ENCODE assay signal across 24 mouse cellular contexts in genomic region chr2:103846271-103846670, GRCm38 (mm10). TPM values are rescaled to one million over a fixed set of nuclear protein-coding genes. Genes with fewer than 3 reads are reported as not detected.
DNase-seq lines count a peak whose midpoint lies in the region; ATAC-seq and TF ChIP-seq lines count a peak whose summit lies in the region.
"Had no signal": no experiment of that assay in that cellular context is flagged by ENCODE, and none has a peak within 500 bp of the region (broad histone marks: within the 10 kb centered on the region; RNA-seq: fewer than 3 reads in every experiment).

No protein-coding gene starts in this region.

- H3K27ac ChIP-seq in embryonic facial prominence, embryonic 14.5 days (replicated peaks; ENCODE audit: low read depth, low read length) = no peak overlapping the region
- H3K27ac ChIP-seq in embryonic facial prominence, embryonic 10.5 days (replicated peaks) = no peak overlapping the region
- H3K27ac ChIP-seq in intestine, postnatal 0 days (ENCODE audit: low read depth, low read length) = no peak overlapping the region
- no peak overlapping the region for H3K27ac ChIP-seq in intestine, embryonic 16.5 days (ENCODE audit: low read length)
- H3K27ac ChIP-seq in liver, adult 2 months (replicated peaks; ENCODE audit: insufficient read depth, low read depth, low read length) = peak overlapping the region; percentile 74
- H3K27ac ChIP-seq in liver, embryonic 12.5 days = no peak overlapping the region
- H3K27ac ChIP-seq: embryonic facial prominence, embryonic 13.5 days; forebrain, embryonic 13.5 days; forebrain, embryonic 15.5 days had no signal

- 93% methylated on average over 4 of the region's 4 CpGs for WGBS in embryonic facial prominence, embryonic 14.5 days
- WGBS in embryonic facial prominence, embryonic 10.5 days = 85% methylated on average over 4 of the region's 4 CpGs
- 76% methylated on average over 4 of the region's 4 CpGs for WGBS in intestine, postnatal 0 days
- WGBS in intestine, embryonic 16.5 days = 80% methylated on average over 4 of the region's 4 CpGs
- 24% methylated on average over 4 of the region's 4 CpGs for WGBS in liver, adult 2 months
- 72% methylated on average over 4 of the region's 4 CpGs for WGBS in liver, embryonic 12.5 days (ENCODE audit: insufficient replicate concordance)

- no peak overlapping the region for H3K4me2 ChIP-seq in embryonic facial prominence, embryonic 14.5 days (ENCODE audit: low read depth, low read length)
- no peak overlapping the region for H3K4me2 ChIP-seq in intestine, postnatal 0 days (replicated peaks; ENCODE audit: low read depth)
- no peak overlapping the region for H3K4me2 ChIP-seq in intestine, embryonic 16.5 days (ENCODE audit: low read depth, low read length)
- no peak overlapping the region for H3K4me2 ChIP-seq in liver, embryonic 12.5 days
- H3K4me2 ChIP-seq: embryonic facial prominence, embryonic 13.5 days; forebrain, embryonic 13.5 days; forebrain, embryonic 15.5 days had no signal

- H3K9me3 ChIP-seq in embryonic facial prominence, embryonic 14.5 days (ENCODE audit: control insufficient read depth, low read length) = no peaks in the 10 kb centered on the region
- H3K9me3 ChIP-seq in embryonic facial prominence, embryonic 10.5 days = no peaks in the 10 kb centered on the region
- H3K9me3 ChIP-seq in intestine, postnatal 0 days (ENCODE audit: control insufficient read depth) = no peaks in the 10 kb centered on the region
- no peaks in the 10 kb centered on the region for H3K9me3 ChIP-seq in intestine, embryonic 16.5 days (ENCODE audit: control insufficient read depth, low read length)
- no peaks in the 10 kb centered on the region for H3K9me3 ChIP-seq in liver, embryonic 12.5 days (replicated peaks)
- H3K9me3 ChIP-seq: embryonic facial prominence, embryonic 13.5 days; forebrain, embryonic 13.5 days; forebrain, embryonic 15.5 days; G1E had no signal

- peak; percentile 21; the same call in 1 of the 2 replicates for TF ChIP-seq CTCF in intestine, postnatal 0 days (IDR thresholded peaks at IDR 0.05; ENCODE audit: low read depth)
- TF ChIP-seq CTCF in liver, adult 2 months (IDR thresholded peaks at IDR 0.05; ENCODE audit: low read depth, low read length) = no peak

- ATAC-seq in embryonic facial prominence, embryonic 14.5 days (ENCODE audit: low read depth) = no peak
- ATAC-seq in intestine, postnatal 0 days = no peak
- no peak for ATAC-seq in intestine, embryonic 16.5 days
- no peak for ATAC-seq in liver, embryonic 12.5 days
- ATAC-seq: activated CD4-positive, CD25-positive, alpha-beta regulatory T cell, adult 4 months; CD4-positive, CD25-positive, alpha-beta regulatory T cell, adult 4 months; forebrain, embryonic 13.5 days; forebrain, embryonic 15.5 days; forebrain, postnatal 0 days; Patski had no signal

- no peak for TF ChIP-seq POLR2A in liver, adult 2 months (IDR thresholded peaks at IDR 0.05; ENCODE audit: extremely low read depth, insufficient read depth, low read length)

- H3K4me3 ChIP-seq in embryonic facial prominence, embryonic 14.5 days (ENCODE audit: low read depth, low read length) = no peak overlapping the region
- H3K4me3 ChIP-seq in embryonic facial prominence, embryonic 10.5 days = no peak overlapping the region
- H3K4me3 ChIP-seq in intestine, postnatal 0 days (ENCODE audit: low read depth, low read length) = no peak overlapping the region
- H3K4me3 ChIP-seq in intestine, embryonic 16.5 days (ENCODE audit: low read length) = no peak overlapping the region
- no peak overlapping the region for H3K4me3 ChIP-seq in liver, adult 2 months (ENCODE audit: insufficient read depth, low read depth, low read length)
- no peak overlapping the region for H3K4me3 ChIP-seq in liver, embryonic 12.5 days
- H3K4me3 ChIP-seq: embryonic facial prominence, embryonic 13.5 days; forebrain, embryonic 13.5 days; forebrain, embryonic 15.5 days had no signal

- H3K9ac ChIP-seq in embryonic facial prominence, embryonic 14.5 days (ENCODE audit: low read depth, low read length) = no peak overlapping the region
- H3K9ac ChIP-seq in intestine, postnatal 0 days (ENCODE audit: low read depth, low read length) = no peak overlapping the region
- no peak overlapping the region for H3K9ac ChIP-seq in intestine, embryonic 16.5 days (ENCODE audit: low read depth, low read length)
- no peak overlapping the region for H3K9ac ChIP-seq in liver, adult 2 months (ENCODE audit: low read depth, low read length)
- H3K9ac ChIP-seq in liver, embryonic 12.5 days = no peak overlapping the region
- H3K9ac ChIP-seq: embryonic facial prominence, embryonic 13.5 days; forebrain, embryonic 13.5 days; forebrain, embryonic 15.5 days; forebrain, postnatal 0 days had no signal

- H3K79me2 ChIP-seq in liver, adult 2 months (ENCODE audit: control insufficient read depth, insufficient read depth, low read length) = no peaks in the 10 kb centered on the region

- H3K36me3 ChIP-seq in embryonic facial prominence, embryonic 14.5 days (ENCODE audit: control insufficient read depth, insufficient read depth, low read length) = no peaks in the 10 kb centered on the region
- H3K36me3 ChIP-seq in embryonic facial prominence, embryonic 10.5 days (replicated peaks) = no peaks in the 10 kb centered on the region
- H3K36me3 ChIP-seq in intestine, postnatal 0 days (ENCODE audit: control insufficient read depth, insufficient read depth) = no peaks in the 10 kb centered on the region
- no peaks in the 10 kb centered on the region for H3K36me3 ChIP-seq in intestine, embryonic 16.5 days (ENCODE audit: control insufficient read depth, insufficient read depth, low read length)
- no peaks in the 10 kb centered on the region for H3K36me3 ChIP-seq in liver, adult 2 months (ENCODE audit: control insufficient read depth, insufficient read depth, low read length)
- H3K36me3 ChIP-seq in liver, embryonic 12.5 days = no peaks in the 10 kb centered on the region
- H3K36me3 ChIP-seq: embryonic facial prominence, embryonic 13.5 days; forebrain, embryonic 15.5 days; G1E had no signal

- DNase-seq in embryonic facial prominence, embryonic 14.5 days (ENCODE audit: low spot score) = peak; percentile 6
- DNase-seq in embryonic facial prominence, embryonic 10.5 days (ENCODE audit: low spot score) = no peak
- DNase-seq in liver, adult 2 months (ENCODE audit: extremely low read depth, low read depth, low spot score) = peak; percentile 93
- DNase-seq: adrenal gland, adult 8-10 months; adrenal gland, postnatal 14 days; adrenal gland, postnatal 36 days; B cell, adult 2 months; cerebellum, adult 11-12 months; cerebellum, adult 2 months; cerebellum, adult 9-10 months; cerebellum, postnatal 10 days; cerebellum, postnatal 25 days; forebrain, postnatal 0 days had no signal

- no peaks in the 10 kb centered on the region for H3K27me3 ChIP-seq in embryonic facial prominence, embryonic 14.5 days (replicated peaks; ENCODE audit: control insufficient read depth, insufficient read depth, low read length)
- no peaks in the 10 kb centered on the region for H3K27me3 ChIP-seq in embryonic facial prominence, embryonic 10.5 days (replicated peaks; ENCODE audit: low read depth, poor library complexity, severe bottlenecking)
- no peaks in the 10 kb centered on the region for H3K27me3 ChIP-seq in intestine, postnatal 0 days (replicated peaks; ENCODE audit: control insufficient read depth, insufficient read depth, low read length)
- H3K27me3 ChIP-seq in intestine, embryonic 16.5 days (replicated peaks; ENCODE audit: control insufficient read depth, insufficient read depth, low read length) = no peaks in the 10 kb centered on the region
- no peaks in the 10 kb centered on the region for H3K27me3 ChIP-seq in liver, adult 2 months (ENCODE audit: control insufficient read depth, insufficient read depth, low read length)
- no peaks in the 10 kb centered on the region for H3K27me3 ChIP-seq in liver, embryonic 12.5 days (replicated peaks)
- H3K27me3 ChIP-seq: CH12.LX; embryonic facial prominence, embryonic 13.5 days; forebrain, embryonic 13.5 days; forebrain, embryonic 15.5 days; Patski had no signal

- no peaks in the 10 kb centered on the region for H3K4me1 ChIP-seq in embryonic facial prominence, embryonic 14.5 days (ENCODE audit: control insufficient read depth, insufficient read depth, low read length)
- H3K4me1 ChIP-seq in embryonic facial prominence, embryonic 10.5 days = no peaks in the 10 kb centered on the region
- no peaks in the 10 kb centered on the region for H3K4me1 ChIP-seq in intestine, postnatal 0 days (replicated peaks; ENCODE audit: control insufficient read depth, insufficient read depth, low read length)
- no peaks in the 10 kb centered on the region for H3K4me1 ChIP-seq in intestine, embryonic 16.5 days (ENCODE audit: control insufficient read depth, insufficient read depth, low read length)
- peaks cover 38% of the 10 kb centered on the region for H3K4me1 ChIP-seq in liver, adult 2 months (ENCODE audit: control insufficient read depth, insufficient read depth, low read length)
- peaks cover 5% of the 10 kb centered on the region; the same call in 1 of the 2 replicates for H3K4me1 ChIP-seq in liver, embryonic 12.5 days
- H3K4me1 ChIP-seq: embryonic facial prominence, embryonic 13.5 days; forebrain, embryonic 13.5 days; forebrain, embryonic 15.5 days had no signal

RNA-seq across cellular contexts. Expression of gene Caprin1, which starts 48.8 kb away (rescaled TPM):
- polyA plus RNA-seq in embryonic facial prominence, embryonic 14.5 days (2014; fragmentation: Nextera tagmentation; extraction: Ambion mirVana) = 300 and 335 TPM in 2 replicates
- polyA plus RNA-seq in embryonic facial prominence, embryonic 10.5 days (2016; fragmentation: Nextera tagmentation; extraction: Ambion mirVana) = 533 and 550 TPM in 2 replicates
- polyA plus RNA-seq in intestine, postnatal 0 days (2015; fragmentation: Nextera tagmentation; extraction: Ambion mirVana) = 91.4 and 103 TPM in 2 replicates
- 220 and 232 TPM in 2 replicates for polyA plus RNA-seq in intestine, embryonic 16.5 days (2015; fragmentation: Nextera tagmentation; extraction: Ambion mirVana)
- 170 and 201 TPM in 2 replicates for total RNA-seq in liver, adult 2 months (2014; rRNA removed)
- 90.7 and 97.3 TPM in 2 replicates for polyA plus RNA-seq in liver, adult 2 months (2012; rRNA removed)
- polyA plus RNA-seq in liver, embryonic 12.5 days (2016; fragmentation: Nextera tagmentation; extraction: Ambion mirVana) = 235 and 238 TPM in 2 replicates
